Mouse (Mus musculus): ENCODE measurements around the gene Mthfsd. TPM values are rescaled to one million over a fixed set of nuclear protein-coding genes. Genes with fewer than 3 reads are reported as not detected.

Mthfsd gene
- total RNA-seq, 2 experiments from 2014 or later: 35.4 to 40.4 TPM

DNA sequence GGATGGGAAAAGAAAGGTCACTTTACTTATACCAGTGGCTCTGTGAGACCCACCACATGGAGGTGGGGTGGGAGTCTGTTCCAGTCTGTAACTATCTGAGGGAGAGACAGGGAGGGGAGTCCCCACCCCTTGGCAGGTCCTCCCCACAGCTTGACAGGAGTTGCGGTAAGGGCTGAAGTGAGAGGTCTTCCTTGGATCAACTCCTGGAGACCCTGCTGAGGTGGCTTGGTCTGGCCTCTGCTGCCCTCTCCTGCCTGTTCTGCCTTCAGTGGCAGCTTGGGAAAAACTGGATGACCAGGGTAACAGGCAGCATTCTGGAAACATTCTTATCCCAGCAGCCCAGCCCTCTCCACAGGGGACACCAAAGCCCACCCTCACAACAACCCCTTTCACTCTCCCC lies 17.5 kb downstream of the Mthfsd start:
- no peak for DNase-seq (ENCODE audit: extremely low spot score in 1 of 2, low spot score in 1 of 2)

DNA sequence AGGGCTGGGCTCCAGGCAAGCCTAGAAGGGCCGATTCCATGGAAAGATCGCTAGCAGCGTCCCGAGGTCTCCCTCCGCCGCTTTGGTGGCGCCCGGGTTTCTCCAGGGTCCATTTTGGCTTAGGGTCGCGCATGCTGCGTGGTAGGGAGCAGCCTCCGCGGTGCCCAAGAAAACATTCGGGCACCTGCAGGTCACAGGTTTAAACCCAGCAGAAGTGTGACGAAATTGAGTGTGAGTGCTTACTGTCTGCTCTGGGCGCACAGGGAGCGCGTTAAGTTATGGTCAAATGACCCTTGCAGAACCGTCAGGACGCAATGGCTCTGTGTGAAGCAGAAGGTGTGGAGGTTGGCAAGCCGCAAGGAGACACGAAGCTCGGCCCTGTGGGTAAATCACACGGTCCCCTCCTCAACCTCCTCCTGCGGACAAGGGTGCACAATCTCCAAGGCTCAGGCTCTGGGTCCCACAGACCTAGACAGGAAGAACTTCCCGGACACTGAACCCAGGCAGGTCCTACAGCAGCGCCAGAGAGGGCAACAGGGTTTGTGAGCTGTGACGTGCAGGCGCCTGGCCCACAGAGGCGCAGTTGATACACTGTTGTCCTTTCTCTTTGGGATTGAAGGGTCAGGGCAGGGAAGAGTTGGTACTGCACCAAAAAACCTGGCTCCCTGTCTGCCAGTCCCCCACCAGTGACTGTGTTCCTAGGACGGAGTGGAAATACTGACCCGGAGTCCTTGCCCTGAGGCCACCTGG lies 18.4 kb downstream of the Mthfsd start:
- DNase-seq (ENCODE audit: extremely low spot score in 1 of 2, low spot score in 1 of 2): no peak

GRCm38 (mm10) chr8:121088871-121089630 lies 19.1 kb downstream of the Mthfsd start:
- no peak for DNase-seq (ENCODE audit: extremely low spot score in 1 of 2, low spot score in 1 of 2)

GRCm38 (mm10) chr8:121088281-121088680 lies 19.9 kb downstream of the Mthfsd start:
- DNase-seq (ENCODE audit: extremely low spot score in 1 of 2, low spot score in 1 of 2): no peak

GRCm38 (mm10) chr8:121086004-121086900 lies 21.9 kb downstream of the Mthfsd start:
- DNase-seq (ENCODE audit: extremely low spot score in 1 of 2, low spot score in 1 of 2): no peak

DNA sequence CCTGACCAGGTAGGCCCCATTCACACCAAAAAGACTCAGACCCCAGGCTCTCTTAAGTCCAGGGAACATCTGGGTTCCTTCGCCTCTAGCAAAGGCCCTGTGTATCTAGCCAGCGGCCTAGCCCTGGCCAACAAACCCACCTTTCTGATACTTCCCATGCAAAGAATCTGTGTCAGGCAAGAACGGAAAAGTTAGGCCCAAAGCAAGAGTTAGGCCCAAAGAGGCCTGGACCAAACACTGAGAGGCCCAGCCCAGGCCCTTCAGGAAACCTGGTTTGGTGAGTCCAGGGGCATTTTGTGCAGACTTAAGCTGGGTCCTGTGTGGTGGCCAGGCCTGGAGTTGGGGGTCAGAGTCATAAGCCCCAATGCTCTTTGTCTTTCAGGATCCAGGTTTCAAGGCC lies 22.6 kb downstream of the Mthfsd start:
- DNase-seq (ENCODE audit: extremely low spot score in 1 of 2, low spot score in 1 of 2): no peak

- no peak for DNase-seq (ENCODE audit: extremely low spot score in 1 of 2, low spot score in 1 of 2)
These were observed 23.2 kb downstream of the Mthfsd start for GRCm38 (mm10) chr8:121085011-121085410.

GRCm38 (mm10) chr8:121084210-121084951 lies 23.8 kb downstream of the Mthfsd start, which contains the start of gene Foxf1:
TSS of gene Foxf1 (plus strand) at chr8:121084386.
- no peak for DNase-seq (ENCODE audit: extremely low spot score in 1 of 2, low spot score in 1 of 2)

GRCm38 (mm10) chr8:121083936-121084209 lies 24.3 kb downstream of the Mthfsd start:
- DNase-seq (ENCODE audit: extremely low spot score in 1 of 2, low spot score in 1 of 2): no peak

DNA sequence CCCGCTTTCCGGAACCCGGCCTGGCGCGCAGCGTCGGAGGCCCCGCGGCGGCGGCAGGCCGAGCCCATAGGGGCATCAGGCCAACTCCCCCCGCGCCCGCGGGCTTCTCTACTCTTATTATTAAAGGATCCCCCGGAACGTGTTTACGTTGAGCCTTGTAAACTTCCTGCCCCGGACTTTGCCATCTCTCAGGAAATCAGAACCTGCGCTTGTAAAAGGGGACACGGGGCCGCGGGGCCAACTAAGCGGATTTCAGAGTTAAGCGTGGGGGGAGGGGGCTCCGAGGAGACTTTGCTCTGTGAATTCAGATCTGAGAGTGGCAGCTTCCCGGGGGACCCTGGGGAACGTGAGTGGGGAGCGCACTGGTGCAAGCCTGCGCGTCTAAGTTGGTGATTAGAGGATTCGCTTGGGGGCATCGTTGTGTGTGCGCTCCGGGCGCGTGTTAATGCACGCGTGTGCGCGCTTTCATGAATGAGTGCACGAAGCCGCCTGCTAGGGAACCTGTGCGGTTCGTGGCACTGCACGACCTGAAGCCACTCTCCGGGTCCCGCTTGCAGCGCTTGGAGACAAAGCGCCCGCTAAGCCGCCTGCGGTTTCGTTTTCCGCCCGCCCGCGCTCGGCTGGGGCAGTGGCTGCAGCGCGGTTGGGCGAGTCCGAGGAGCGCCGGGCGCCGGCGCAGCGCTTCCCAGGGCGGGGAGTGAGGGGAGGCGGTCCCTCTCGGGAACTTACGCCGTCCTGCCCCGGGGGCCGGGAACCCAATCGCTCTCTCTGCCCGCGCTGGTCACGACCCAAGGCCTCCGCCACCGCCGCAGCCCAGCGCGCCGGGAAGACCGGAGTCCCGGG lies 24.9 kb downstream of the Mthfsd start:
- no peak for DNase-seq (ENCODE audit: extremely low spot score in 1 of 2, low spot score in 1 of 2)

GRCm38 (mm10) chr8:121082218-121083092 lies 25.7 kb downstream of the Mthfsd start:
- no peak for DNase-seq (ENCODE audit: extremely low spot score in 1 of 2, low spot score in 1 of 2)

- DNase-seq (ENCODE audit: extremely low spot score in 1 of 2, low spot score in 1 of 2): no peak
These were observed 26.8 kb downstream of the Mthfsd start for GRCm38 (mm10) chr8:121081398-121081797.

DNA sequence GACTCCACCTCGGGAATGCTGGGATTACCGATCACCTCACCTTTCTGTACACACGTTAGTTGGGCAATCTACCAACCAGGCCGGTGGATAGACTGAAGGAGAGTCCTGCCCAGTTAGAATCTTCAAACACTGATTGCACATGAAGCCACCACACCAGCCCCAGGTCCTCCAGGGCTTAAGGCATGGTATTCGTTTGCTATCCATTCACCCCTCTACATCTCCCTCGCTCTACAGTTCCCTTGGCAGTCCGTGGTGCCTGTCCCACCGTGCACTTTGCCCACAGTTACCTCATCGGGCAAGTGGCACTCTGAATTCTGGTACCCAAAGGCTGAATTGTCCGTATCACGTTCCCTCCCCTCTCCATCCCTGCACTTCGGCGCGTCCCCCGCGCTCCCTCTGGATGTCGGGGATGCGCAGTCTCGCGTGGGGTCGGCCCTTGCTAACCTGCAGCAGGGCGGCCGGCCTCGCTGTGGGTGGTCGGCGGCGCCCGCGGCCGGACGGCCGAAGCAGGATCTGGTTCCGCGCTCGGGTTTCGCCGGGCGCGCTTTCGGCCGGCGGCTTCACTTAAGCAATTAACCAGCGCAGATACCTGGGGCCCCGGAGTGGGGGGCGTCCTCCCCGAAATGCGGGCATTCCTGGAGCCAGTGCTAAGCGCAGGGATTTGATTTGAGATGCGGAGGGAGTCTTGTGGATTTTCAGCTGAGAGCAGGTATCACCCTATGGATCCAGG lies 27.7 kb downstream of the Mthfsd start:
- DNase-seq (ENCODE audit: extremely low spot score in 1 of 2, low spot score in 1 of 2): no peak

GRCm38 (mm10) chr8:121079944-121080343 lies 28.2 kb downstream of the Mthfsd start:
- DNase-seq (ENCODE audit: extremely low spot score in 1 of 2, low spot score in 1 of 2): no peak

DNA sequence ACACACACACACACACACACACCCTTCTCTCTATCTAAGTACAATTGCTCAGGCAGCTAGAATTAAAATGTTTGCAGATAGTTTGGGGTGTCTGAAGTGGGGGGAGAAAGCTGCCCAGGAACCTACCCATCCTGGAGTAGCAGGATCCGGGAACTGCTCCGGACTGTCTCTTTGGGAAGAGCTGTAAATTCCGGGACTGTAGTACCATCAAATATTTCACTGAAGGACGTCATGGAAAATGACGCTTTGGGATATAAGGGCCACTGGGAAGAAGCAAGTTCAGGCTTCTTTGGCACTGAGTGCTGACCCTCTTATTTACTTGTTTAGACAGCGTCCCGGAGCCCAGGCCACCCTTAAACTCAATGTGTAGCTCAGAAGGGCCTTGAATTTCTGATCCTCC lies 29.0 kb downstream of the Mthfsd start:
- DNase-seq (ENCODE audit: extremely low spot score in 1 of 2, low spot score in 1 of 2): no peak

DNA sequence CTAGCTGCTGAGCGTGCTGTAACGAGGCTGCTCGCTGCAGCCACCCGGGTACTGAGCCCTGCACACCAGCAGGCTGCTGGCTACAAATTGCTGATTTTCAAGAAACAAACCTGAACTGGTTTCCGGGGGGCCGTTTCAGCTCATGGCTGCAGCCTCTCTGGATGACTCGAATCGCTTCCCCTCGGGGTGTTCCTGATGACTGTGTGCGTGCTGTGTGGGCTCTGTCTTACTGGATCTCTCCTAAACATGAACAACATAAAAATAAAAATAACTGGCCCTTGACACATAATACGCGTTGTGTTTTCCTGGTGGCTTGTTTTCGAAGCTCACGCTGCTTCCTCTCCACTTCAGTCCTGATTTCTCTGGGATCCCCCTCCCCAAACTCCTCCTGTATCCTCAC lies 29.5 kb downstream of the Mthfsd start:
- no peak for DNase-seq (ENCODE audit: extremely low spot score in 1 of 2, low spot score in 1 of 2)

GRCm38 (mm10) chr8:121076555-121076954 lies 31.6 kb downstream of the Mthfsd start:
- no peak for DNase-seq (ENCODE audit: extremely low spot score in 1 of 2, low spot score in 1 of 2)

DNA sequence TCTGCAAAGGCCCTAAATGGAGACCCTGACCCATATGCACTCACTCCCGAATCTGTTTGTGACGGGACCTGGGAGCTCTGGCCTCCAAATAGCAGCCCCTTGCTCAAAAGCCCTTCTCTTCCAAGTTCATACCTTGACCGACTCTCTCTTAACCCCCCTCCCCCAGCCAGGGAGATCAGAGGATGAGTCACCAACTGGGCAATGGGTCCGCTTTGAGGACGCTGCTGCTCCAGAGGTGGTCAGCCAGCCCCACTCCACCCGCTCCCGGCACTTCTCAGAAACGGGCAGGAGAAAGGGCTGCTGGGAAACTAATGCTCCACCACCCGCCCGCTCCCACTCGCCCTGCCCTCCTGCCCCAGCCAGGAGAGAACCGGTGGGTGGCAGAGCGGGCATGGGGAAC lies 32.3 kb downstream of the Mthfsd start:
- DNase-seq (ENCODE audit: extremely low spot score in 1 of 2, low spot score in 1 of 2): no peak
